Mouse (Mus musculus): ENCODE data around the gene Micu1. TPM values are rescaled to one million over a fixed set of nuclear protein-coding genes. Genes with fewer than 3 reads are reported as not detected.

Micu1 gene
- polyA plus RNA-seq, 1 experiment from 2014 or later, result 83.8 TPM

DNA sequence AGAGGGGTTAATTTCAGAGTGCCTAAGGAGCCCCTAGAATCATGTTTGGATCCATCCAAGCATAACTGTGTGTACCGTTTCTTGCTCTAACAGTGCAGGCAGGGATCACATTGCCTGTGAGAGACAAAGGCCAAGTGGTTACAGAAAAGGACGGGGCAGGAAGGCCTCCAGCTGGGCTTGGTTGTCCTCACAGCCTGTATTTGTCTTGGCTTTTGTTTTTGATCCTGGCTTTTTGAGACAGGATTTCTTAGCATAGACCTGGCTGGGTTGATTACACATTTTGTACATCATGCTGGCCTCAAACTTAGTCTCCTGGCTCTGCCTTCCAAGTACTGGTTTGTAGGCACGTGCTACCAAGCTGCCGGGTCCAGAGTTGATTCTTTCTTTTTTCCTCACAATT lies 93.6 kb downstream of the Micu1 start:
- H3K4me3 ChIP-seq (replicated peaks), result no peak overlapping the region
- WGBS, result 66% methylated on average over 4 of the region's 4 CpGs
- no peak overlapping the region for H3K9ac ChIP-seq
- H3K27ac ChIP-seq, result no peak overlapping the region
- no peaks in the 10 kb centered on the region for H3K9me3 ChIP-seq (replicated peaks)
- H3K27me3 ChIP-seq, result no peaks in the 10 kb centered on the region
- no peak overlapping the region for H3K4me2 ChIP-seq
- peaks cover 30% of the 10 kb centered on the region for H3K4me1 ChIP-seq
- ATAC-seq (replicated peaks; ENCODE audit: low FRiP score), result no peak
- peaks cover 17% of the 10 kb centered on the region; the same call in 1 of the 2 replicates for H3K36me3 ChIP-seq

DNA sequence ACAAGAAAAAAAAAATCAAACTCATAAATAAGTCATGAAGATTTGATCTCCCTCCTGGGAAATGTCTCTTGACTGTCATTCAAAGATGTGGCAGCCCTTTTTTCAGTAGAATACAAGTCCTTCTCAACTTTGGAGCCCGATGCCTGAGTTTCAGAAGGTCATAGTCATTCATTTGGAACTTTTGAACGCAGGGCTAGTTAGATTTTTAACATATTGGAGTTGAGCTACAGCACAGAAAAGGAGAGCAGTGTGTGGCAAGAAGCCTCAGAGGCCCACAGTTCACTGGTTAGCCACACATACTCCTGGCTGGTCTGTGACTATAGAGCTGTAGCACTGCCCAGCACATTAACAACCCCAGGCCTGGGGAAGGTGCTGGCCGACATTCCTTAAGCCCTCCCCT lies 96.1 kb downstream of the Micu1 start:
- H3K4me2 ChIP-seq, result no peak overlapping the region
- peaks cover 31% of the 10 kb centered on the region for H3K4me1 ChIP-seq
- no peak overlapping the region for H3K4me3 ChIP-seq (replicated peaks)
- WGBS, result 60% methylated on average over 3 of the region's 3 CpGs
- peaks cover 12% of the 10 kb centered on the region; the same call in 1 of the 2 replicates for H3K36me3 ChIP-seq
- ATAC-seq (replicated peaks; ENCODE audit: low FRiP score), result no peak
- H3K9ac ChIP-seq, result no peak overlapping the region
- H3K27me3 ChIP-seq, result no peaks in the 10 kb centered on the region
- H3K27ac ChIP-seq, result no peak overlapping the region
- H3K9me3 ChIP-seq (replicated peaks), result no peaks in the 10 kb centered on the region

DNA sequence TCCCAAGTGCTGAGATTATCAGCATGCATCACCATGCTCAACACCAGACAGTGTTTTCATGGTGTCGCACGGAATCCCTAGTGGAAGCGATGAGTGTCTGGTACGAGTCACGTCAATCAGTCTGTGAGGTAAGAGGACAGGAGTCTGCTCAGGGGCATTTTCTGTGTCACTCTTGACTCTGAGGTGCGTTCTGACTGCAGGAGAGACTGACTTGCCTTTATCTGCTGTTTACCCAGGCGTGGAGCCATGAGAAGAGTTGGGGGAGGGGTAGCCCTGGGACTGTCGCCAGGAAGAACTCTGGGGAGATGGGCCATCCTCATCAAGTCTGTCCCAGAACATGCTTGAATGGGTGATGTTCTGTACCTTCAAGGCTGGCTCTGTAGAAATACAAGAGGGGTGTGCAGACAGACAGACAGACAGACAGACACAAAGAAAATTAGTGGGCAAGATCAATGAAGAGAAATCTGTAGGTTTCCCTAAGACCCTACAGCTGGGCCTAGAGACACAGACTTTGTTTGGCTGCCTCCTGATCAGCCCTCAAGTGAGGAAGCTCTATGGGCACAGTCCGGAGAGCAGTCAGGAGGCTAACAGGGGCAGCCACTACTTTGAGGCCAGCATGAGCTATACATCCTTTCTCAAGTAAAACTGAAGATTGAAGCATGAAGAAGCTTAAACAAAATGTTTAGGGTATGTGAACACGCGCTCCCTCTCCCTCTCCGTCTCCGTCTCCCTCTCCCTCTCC lies 97.2 kb downstream of the Micu1 start:
- Histone ChIP-seq H3K4me1 (peaks cover 30% of the 10 kb centered on the region), H3K27ac (0 out of 2 replicates have a peak overlapping the region, but pooled peaks have one; percentile 45), H3K9me3 (replicated peaks) (no peaks in the 10 kb centered on the region), H3K9ac (no peak overlapping the region), H3K4me2 (no peak overlapping the region), H3K27me3 (no peaks in the 10 kb centered on the region), H3K36me3 (peaks cover 8% of the 10 kb centered on the region; the same call in 1 of the 2 replicates), H3K4me3 (replicated peaks) (no peak overlapping the region)
- no peak; the same call in 1 of the 2 replicates for ATAC-seq (replicated peaks; ENCODE audit: low FRiP score)
- WGBS, result 58% methylated on average over 13 of the region's 13 CpGs

DNA sequence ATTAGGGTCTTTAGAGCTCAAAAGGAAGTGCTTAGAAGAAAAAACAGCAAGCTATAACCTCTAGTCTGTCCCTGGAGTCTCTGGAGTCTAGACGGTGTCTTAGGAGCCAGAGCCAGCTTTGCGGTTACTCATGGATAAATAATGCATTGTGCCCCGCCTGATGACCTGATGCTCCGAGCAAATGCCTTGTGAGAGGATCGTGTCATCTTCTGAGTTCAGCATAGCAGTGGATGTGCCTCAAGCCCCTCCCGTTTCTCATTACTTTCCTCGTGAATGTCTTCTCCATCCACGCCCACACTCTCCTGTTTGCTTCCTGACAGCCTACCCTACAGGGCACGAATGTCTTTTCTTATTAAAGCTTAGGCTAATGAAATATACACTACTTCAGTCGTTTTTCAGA lies 97.9 kb downstream of the Micu1 start:
- 17% methylated on average over 10 of the region's 10 CpGs for WGBS
- peak; percentile 8; the same call in 1 of the 2 replicates for ATAC-seq (replicated peaks; ENCODE audit: low FRiP score)

DNA sequence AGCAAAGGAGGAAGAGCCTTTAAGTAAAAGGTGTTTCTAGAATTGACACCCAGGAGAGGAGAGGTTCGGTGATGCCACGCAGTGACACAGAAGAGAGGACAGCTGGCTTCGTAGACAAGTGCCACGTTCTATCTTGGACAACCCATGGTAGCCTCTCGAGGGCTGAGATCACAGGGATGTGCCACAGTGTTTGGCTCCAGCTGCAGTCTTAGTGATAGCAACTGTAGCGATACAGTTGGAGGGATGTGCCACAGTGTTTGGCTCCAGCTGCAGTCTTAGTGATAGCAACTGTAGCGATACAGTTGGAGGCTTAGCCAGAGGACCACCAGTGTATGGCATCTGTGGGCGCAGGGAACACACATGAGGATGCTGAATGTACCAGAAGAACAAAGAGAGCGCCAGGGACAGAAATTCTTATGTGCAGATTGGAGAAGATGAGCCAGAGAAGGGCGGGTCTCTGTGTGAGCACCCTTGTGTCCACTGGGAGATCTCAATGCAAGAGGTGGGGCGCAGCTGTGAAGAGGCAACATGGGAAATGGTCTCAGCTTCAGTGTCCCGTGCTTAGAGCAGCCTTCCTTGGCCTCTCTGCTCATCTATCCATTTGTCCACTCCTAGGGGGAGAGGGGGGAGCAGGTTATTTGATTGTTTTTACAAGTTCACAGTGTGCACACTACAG lies 98.7 kb downstream of the Micu1 start:
- Histone ChIP-seq H3K4me1 (peaks cover 30% of the 10 kb centered on the region), H3K9me3 (replicated peaks) (no peaks in the 10 kb centered on the region), H3K4me2 (no peak overlapping the region), H3K27me3 (no peaks in the 10 kb centered on the region), H3K27ac (no peak overlapping the region), H3K36me3 (peaks cover 8% of the 10 kb centered on the region; the same call in 1 of the 2 replicates), H3K4me3 (replicated peaks) (no peak overlapping the region), H3K9ac (no peak overlapping the region)
- WGBS, result 89% methylated on average over 12 of the region's 12 CpGs
- peak; percentile 64 for ATAC-seq (replicated peaks; ENCODE audit: low FRiP score)

More for the DNA sequence above, 97.9 kb downstream of the Micu1 start:
- Histone ChIP-seq H3K9ac (no peak overlapping the region), H3K4me3 (replicated peaks) (no peak overlapping the region), H3K9me3 (replicated peaks) (no peaks in the 10 kb centered on the region), H3K4me2 (no peak overlapping the region), H3K27me3 (no peaks in the 10 kb centered on the region), H3K27ac (no peak overlapping the region), H3K36me3 (peaks cover 7% of the 10 kb centered on the region; the same call in 1 of the 2 replicates), H3K4me1 (peaks cover 30% of the 10 kb centered on the region)

DNA sequence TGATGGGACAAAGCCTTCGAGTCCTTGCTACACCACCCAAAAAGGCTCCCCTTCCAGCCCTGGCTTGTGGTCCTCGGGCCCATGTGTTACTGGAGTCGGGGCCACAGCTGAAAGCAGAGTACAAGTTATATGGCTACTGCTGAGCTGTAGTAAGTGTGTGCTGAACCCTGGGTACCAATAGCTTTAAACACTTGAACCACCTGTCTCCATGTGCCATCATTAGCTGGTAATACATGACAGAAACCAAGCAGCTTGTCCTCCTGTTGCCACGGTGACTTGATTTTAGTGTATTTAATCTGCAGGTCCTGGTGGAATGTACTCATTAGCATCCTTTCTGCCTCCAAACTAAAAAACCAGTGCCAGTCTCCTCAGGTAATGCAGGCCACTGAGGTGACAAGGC lies 106.4 kb downstream of the Micu1 start:
- Histone ChIP-seq H3K9ac (no peak overlapping the region), H3K9me3 (replicated peaks) (no peaks in the 10 kb centered on the region), H3K36me3 (peaks cover 9% of the 10 kb centered on the region; the same call in 1 of the 2 replicates), H3K4me3 (replicated peaks) (no peak overlapping the region), H3K27ac (no peak overlapping the region), H3K4me1 (peaks cover 14% of the 10 kb centered on the region; the same call in 1 of the 2 replicates), H3K27me3 (no peaks in the 10 kb centered on the region), H3K4me2 (no peak overlapping the region)
- no peak for ATAC-seq (replicated peaks; ENCODE audit: low FRiP score)
- 90% methylated on average over 4 of the region's 4 CpGs for WGBS

DNA sequence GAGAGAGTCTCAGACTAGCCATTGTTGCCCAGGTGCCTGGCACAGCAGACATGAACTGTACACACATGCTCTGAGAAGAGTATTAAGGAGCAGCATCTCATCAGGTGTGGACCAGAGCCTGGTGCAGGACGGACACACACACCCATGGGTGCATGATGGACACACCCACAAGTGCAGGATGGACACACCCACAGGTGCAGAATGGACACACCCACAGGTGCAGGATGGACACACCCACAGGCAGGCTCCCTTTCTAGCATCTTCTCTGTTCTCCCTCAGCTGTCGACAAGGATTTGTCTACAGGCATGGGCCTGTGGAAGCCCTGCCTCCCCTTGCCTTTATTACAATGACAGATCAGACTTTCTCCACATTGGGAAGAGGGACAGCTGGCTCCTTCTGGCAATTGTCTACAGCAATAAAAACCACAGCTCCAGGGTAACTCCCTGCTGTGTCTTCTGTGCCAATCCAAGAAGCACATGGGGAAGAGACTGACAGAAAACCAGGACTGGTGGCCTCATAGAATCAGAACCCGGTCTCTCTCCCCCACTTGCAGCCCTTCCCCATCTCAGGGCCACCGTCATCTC lies 107.8 kb downstream of the Micu1 start:
- Histone ChIP-seq H3K4me1 (peaks cover 14% of the 10 kb centered on the region; the same call in 1 of the 2 replicates), H3K27ac (no peak overlapping the region), H3K9ac (no peak overlapping the region), H3K27me3 (no peaks in the 10 kb centered on the region), H3K4me3 (replicated peaks) (no peak overlapping the region), H3K9me3 (replicated peaks) (no peaks in the 10 kb centered on the region), H3K4me2 (no peak overlapping the region), H3K36me3 (peaks cover 8% of the 10 kb centered on the region; the same call in 1 of the 2 replicates)
- no peak for ATAC-seq (replicated peaks; ENCODE audit: low FRiP score)
- 76% methylated on average over 4 of the region's 4 CpGs for WGBS

DNA sequence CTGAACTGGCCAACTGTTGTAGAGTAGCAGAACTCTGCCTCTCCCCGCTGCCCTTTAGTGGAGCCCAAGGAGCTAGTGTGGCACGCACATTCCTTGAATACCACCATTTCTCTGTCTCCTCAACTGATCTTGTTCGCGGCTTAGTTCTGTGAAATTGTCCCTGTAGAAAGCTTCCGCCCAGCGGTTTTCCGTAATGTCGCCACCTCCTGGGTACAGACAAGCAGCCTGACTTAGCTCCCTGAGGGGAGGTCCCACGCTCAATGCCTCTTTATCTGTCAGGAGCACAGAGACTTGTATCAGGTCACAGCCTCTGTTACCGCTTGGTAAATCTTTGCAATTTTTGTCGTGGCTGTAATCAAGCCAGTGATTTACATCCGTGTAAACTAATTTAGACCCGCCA lies 110.7 kb downstream of the Micu1 start:
- no peaks in the 10 kb centered on the region for H3K27me3 ChIP-seq

DNA sequence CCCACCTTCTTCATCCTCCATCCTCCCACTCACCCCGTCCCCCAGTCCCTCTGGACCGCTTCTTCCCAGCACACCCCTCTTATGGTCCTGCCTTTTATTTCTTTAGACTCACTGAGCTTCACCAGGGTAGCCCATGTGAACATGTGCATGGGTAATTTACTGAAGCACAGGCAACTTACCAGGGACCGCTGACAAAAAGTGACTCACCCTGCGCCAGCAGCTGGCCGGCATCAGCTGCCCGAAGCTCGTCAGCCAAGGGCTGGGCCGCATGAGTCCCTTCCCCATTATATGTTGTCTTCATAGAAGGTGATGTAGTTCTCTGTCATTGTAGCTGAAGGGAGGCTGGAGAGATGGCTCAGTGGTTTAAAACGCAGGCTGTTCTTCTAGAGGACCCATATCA lies 111.5 kb downstream of the Micu1 start:
- Histone ChIP-seq H3K36me3 (0 out of 2 replicates have a peak, but pooled peaks cover 3% of the 10 kb centered on the region), H3K27me3 (no peaks in the 10 kb centered on the region), H3K9me3 (replicated peaks) (no peaks in the 10 kb centered on the region), H3K4me2 (no peak overlapping the region), H3K9ac (no peak overlapping the region), H3K4me1 (peaks cover 14% of the 10 kb centered on the region; the same call in 1 of the 2 replicates), H3K27ac (no peak overlapping the region), H3K4me3 (replicated peaks) (no peak overlapping the region)
- no peak for ATAC-seq (replicated peaks; ENCODE audit: low FRiP score)
- WGBS, result 86% methylated on average over 9 of the region's 9 CpGs

More for the DNA sequence above, 110.7 kb downstream of the Micu1 start:
- no peak for ATAC-seq (replicated peaks; ENCODE audit: low FRiP score)
- WGBS, result 23% methylated on average over 13 of the region's 13 CpGs
- 0 out of 2 replicates have a peak, but pooled peaks cover 3% of the 10 kb centered on the region for H3K36me3 ChIP-seq
- no peak overlapping the region for H3K4me3 ChIP-seq (replicated peaks)
- H3K9ac ChIP-seq, result no peak overlapping the region
- H3K4me2 ChIP-seq, result no peak overlapping the region
- H3K9me3 ChIP-seq (replicated peaks), result no peaks in the 10 kb centered on the region
- H3K4me1 ChIP-seq, result peaks cover 14% of the 10 kb centered on the region; the same call in 1 of the 2 replicates
- H3K27ac ChIP-seq, result no peak overlapping the region

DNA sequence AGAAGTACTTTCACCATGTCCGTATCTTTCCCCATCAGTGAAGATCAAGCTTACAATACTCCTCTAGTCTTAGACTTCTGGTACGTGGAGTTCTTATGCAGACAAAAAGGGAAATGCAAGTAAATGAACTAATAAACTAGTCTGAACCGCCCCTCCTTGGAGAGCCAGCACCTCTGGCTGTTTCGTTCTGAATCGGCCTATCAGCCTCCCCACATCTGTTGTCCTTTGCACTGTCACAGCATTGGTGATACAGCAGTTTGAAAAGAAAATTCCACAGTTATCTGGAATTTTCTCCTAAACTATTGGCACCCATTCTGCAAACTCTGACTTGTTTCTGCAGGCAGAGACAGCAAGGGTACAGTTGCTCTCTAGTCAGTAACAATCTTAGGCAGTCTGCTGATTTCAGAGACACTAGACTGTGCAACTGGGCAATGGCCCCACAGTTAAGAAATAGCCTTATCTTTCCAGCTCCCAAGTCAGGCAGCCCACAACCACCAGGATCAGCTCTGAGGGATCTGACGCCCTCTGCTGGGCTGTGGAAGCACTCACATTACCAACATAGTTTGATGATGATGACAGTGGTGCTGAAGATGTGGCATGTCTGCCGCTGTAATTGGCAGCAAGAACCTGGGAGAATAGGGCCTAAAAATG lies 112.4 kb downstream of the Micu1 start:
- WGBS, result 79% methylated on average over 7 of the region's 7 CpGs
- no peak overlapping the region for H3K9ac ChIP-seq
- no peak for ATAC-seq (replicated peaks; ENCODE audit: low FRiP score)

DNA sequence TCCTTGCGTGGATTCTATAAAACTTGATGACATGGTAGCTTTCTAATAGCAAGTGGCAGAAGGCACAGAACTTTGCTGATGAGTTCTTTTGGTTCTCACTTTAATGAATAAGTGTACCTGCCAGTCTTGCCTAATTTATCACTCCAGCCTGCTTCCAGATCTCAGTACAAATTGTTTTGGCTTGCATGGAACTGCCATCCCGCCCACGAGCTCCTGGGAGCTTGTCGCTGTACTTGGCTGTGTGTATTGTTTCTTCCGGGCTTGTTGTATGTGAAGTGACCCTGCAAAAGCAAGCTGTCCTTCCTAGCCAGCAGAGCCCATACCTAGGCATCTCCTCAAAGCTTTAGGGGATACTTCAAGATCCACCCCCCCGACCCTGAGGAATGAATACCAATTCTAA lies 114.3 kb downstream of the Micu1 start:
- 75% methylated on average over 6 of the region's 6 CpGs for WGBS
- no peak overlapping the region for H3K4me2 ChIP-seq
- no peaks in the 10 kb centered on the region for H3K27me3 ChIP-seq
- no peaks in the 10 kb centered on the region for H3K9me3 ChIP-seq (replicated peaks)
- no peak overlapping the region for H3K9ac ChIP-seq
- H3K36me3 ChIP-seq, result no peaks in the 10 kb centered on the region
- peaks cover 12% of the 10 kb centered on the region; the same call in 1 of the 2 replicates for H3K4me1 ChIP-seq
- no peak for ATAC-seq (replicated peaks; ENCODE audit: low FRiP score)
- H3K27ac ChIP-seq, result no peak overlapping the region
- H3K4me3 ChIP-seq (replicated peaks), result no peak overlapping the region

More for the DNA sequence above, 112.4 kb downstream of the Micu1 start:
- no peak overlapping the region for H3K4me2 ChIP-seq
- H3K4me1 ChIP-seq, result peaks cover 14% of the 10 kb centered on the region; the same call in 1 of the 2 replicates
- H3K36me3 ChIP-seq, result 0 out of 2 replicates have a peak, but pooled peaks cover 3% of the 10 kb centered on the region
- no peaks in the 10 kb centered on the region for H3K9me3 ChIP-seq (replicated peaks)
- no peak overlapping the region for H3K4me3 ChIP-seq (replicated peaks)
- H3K27ac ChIP-seq, result no peak overlapping the region
- H3K27me3 ChIP-seq, result no peaks in the 10 kb centered on the region

Data from kidney, embryonic 15.5 days (tissue).